Mouse (Mus musculus) stomach, postnatal 0 days (tissue): ENCODE data around the gene Crtap.

ENCODE experiments used
- CTCF ChIP-seq: IDR thresholded peaks from 2 replicates; pipeline ENCODE4 v1.5.1; 2016; ENCODE audit warnings: antibody characterized with exemption, low read depth, mild to moderate bottlenecking, moderate library complexity
- EP300 ChIP-seq: optimal IDR thresholded peaks from 2 replicates; pipeline ENCODE3; 2016; ENCODE audit warnings: antibody characterized with exemption

DNA sequence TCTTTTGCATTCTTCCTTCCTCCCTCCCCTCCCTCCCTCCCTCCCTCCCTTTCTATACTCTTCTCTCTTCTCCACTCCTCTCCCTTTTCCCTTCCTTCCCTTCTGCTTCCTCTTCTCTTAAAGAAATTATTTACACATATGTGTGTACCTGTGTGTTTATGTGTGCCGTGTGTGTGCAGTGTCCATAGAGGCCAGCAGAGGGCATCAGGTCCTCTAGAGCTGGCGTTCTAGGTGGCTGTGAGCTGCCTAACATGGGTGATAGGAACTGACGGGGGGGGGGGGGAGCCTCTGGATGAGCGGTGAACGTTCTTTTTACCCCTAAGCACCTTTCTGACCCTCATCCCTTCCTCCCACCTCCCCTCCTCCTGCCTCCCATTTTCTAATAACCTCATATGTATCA is 20.8 kb upstream of the Crtap start:
- peak; percentile 3; the same call in 1 of the 2 replicates for TF ChIP-seq CTCF
- TF ChIP-seq EP300, result no peak
